Mouse (Mus musculus) heart, embryonic 12.5 days (tissue): ENCODE measurements around the gene Npsr1. TPM values are rescaled to one million over a fixed set of nuclear protein-coding genes. Genes with fewer than 3 reads are reported as not detected.

Experiments used
- ATAC-seq: fragments of 200-750 bp; cut with Nextera tagmentation; 2 replicates; pipeline ENCODE4 v1.8.0; 2017; ENCODE audit warnings: moderate TSS enrichment, moderate library complexity; ENCODE audit not compliant: insufficient number of reproducible peaks, low FRiP score
- H3K27ac ChIP-seq: fragments of 300-500 bp; sonication (generic); 2 replicates; pipeline ENCODE4 v1.5.1; 2016; ENCODE audit warnings: mild to moderate bottlenecking, moderate library complexity; ENCODE audit not compliant: poor library complexity, severe bottlenecking
- H3K27me3 ChIP-seq: fragments of 300-500 bp; sonication (generic); replicated peaks from 2 replicates; pipeline ENCODE4 v1.6.1; 2016; ENCODE audit warnings: mild to moderate bottlenecking, moderate library complexity
- H3K36me3 ChIP-seq: fragments of 300-500 bp; sonication (generic); 2 replicates; pipeline ENCODE4 v1.6.1; 2016; ENCODE audit warnings: mild to moderate bottlenecking, moderate library complexity
- H3K4me1 ChIP-seq: fragments of 300-500 bp; sonication (generic); replicated peaks from 2 replicates; pipeline ENCODE4 v1.6.1; 2016; ENCODE audit warnings: mild to moderate bottlenecking
- H3K4me2 ChIP-seq: fragments of 300-500 bp; sonication (generic); 2 replicates; pipeline ENCODE4 v1.6.1; 2016; ENCODE audit warnings: mild to moderate bottlenecking, moderate library complexity
- H3K4me3 ChIP-seq: fragments of 300-500 bp; sonication (generic); 2 replicates; pipeline ENCODE4 v1.5.1; 2016; ENCODE audit warnings: mild to moderate bottlenecking
- H3K9ac ChIP-seq: fragments of 300-500 bp; sonication (generic); 2 replicates; pipeline ENCODE4 v1.6.1; 2016; ENCODE audit warnings: mild to moderate bottlenecking, moderate library complexity
- H3K9me3 ChIP-seq: fragments of 300-500 bp; sonication (generic); replicated peaks from 2 replicates; pipeline ENCODE4 v1.6.1; 2016; ENCODE audit warnings: mild to moderate bottlenecking, moderate library complexity
- WGBS: fragments of 180-500 bp; shearing (Covaris S2); methylation state at CpG from one replicate; pipeline ENCODE4 v1.1.7; 2016; 5-methylcytosine and 5-hydroxymethylcytosine counted together
- polyA plus RNA-seq: library from polyadenylated mRNA; unstranded; fragments of >200 nt; fragmentation: Nextera tagmentation; extraction: Ambion mirVana; gene quantifications from 2 replicates; pipeline ENCODE4 v1.2.1, GENCODE M21; 2016

Npsr1 gene
- polyA plus RNA-seq, 1 experiment from 2014 or later, result not detected

- Histone ChIP-seq H3K9ac (no peak overlapping the region), H3K27ac (no peak overlapping the region), H3K9me3 (no peaks in the 10 kb centered on the region), H3K27me3 (no peaks in the 10 kb centered on the region), H3K4me2 (no peak overlapping the region), H3K4me3 (no peak overlapping the region), H3K36me3 (no peaks in the 10 kb centered on the region), H3K4me1 (no peaks in the 10 kb centered on the region)
- 82% methylated on average over 1 of the region's 1 CpGs for WGBS
- ATAC-seq, result no peak
These were observed 138.7 kb downstream of the Npsr1 start for GRCm38 (mm10) chr9:24236461-24236860.

- no peaks in the 10 kb centered on the region for H3K36me3 ChIP-seq
- ATAC-seq, result no peak
- H3K9ac ChIP-seq, result no peak overlapping the region
- no peak overlapping the region for H3K4me3 ChIP-seq
- no peaks in the 10 kb centered on the region for H3K4me1 ChIP-seq
- H3K4me2 ChIP-seq, result no peak overlapping the region
- no peaks in the 10 kb centered on the region for H3K27me3 ChIP-seq
- H3K9me3 ChIP-seq, result no peaks in the 10 kb centered on the region
- H3K27ac ChIP-seq, result no peak overlapping the region
These were observed 149.8 kb downstream of the Npsr1 start for GRCm38 (mm10) chr9:24247557-24247956.

GRCm38 (mm10) chr9:24254236-24254635 lies 156.4 kb downstream of the Npsr1 start:
- H3K36me3 ChIP-seq, result no peaks in the 10 kb centered on the region
- H3K4me3 ChIP-seq, result no peak overlapping the region
- no peaks in the 10 kb centered on the region for H3K4me1 ChIP-seq
- no peak for ATAC-seq
- H3K4me2 ChIP-seq, result no peak overlapping the region
- no peaks in the 10 kb centered on the region for H3K27me3 ChIP-seq
- no peaks in the 10 kb centered on the region for H3K9me3 ChIP-seq
- WGBS, result 18% methylated on average over 8 of the region's 8 CpGs
- H3K27ac ChIP-seq, result no peak overlapping the region
- H3K9ac ChIP-seq, result no peak overlapping the region

GRCm38 (mm10) chr9:24280498-24281287 lies 182.9 kb downstream of the Npsr1 start:
- Histone ChIP-seq H3K4me1 (0 out of 2 replicates have a peak, but pooled peaks cover 2% of the 10 kb centered on the region), H3K27me3 (no peaks in the 10 kb centered on the region), H3K9me3 (0 out of 2 replicates have a peak, but pooled peaks cover 3% of the 10 kb centered on the region), H3K27ac (no peak overlapping the region), H3K9ac (no peak overlapping the region), H3K4me3 (no peak overlapping the region), H3K36me3 (no peaks in the 10 kb centered on the region), H3K4me2 (no peak overlapping the region)
- ATAC-seq, result peak; percentile 84
- WGBS, result 86% methylated on average over 2 of the region's 2 CpGs

- Histone ChIP-seq H3K4me3 (no peak overlapping the region), H3K27ac (no peak overlapping the region), H3K9ac (no peak overlapping the region), H3K4me2 (no peak overlapping the region), H3K36me3 (no peaks in the 10 kb centered on the region), H3K4me1 (0 out of 2 replicates have a peak, but pooled peaks cover 2% of the 10 kb centered on the region), H3K27me3 (no peaks in the 10 kb centered on the region), H3K9me3 (no peaks in the 10 kb centered on the region)
- ATAC-seq, result no peak
- 73% methylated on average over 3 of the region's 3 CpGs for WGBS
These were observed 184.8 kb downstream of the Npsr1 start for GRCm38 (mm10) chr9:24282617-24283016.

GRCm38 (mm10) chr9:24283071-24283470 lies 185.3 kb downstream of the Npsr1 start:
- no peaks in the 10 kb centered on the region for H3K36me3 ChIP-seq
- H3K9me3 ChIP-seq, result no peaks in the 10 kb centered on the region
- no peak for ATAC-seq
- 0 out of 2 replicates have a peak, but pooled peaks cover 2% of the 10 kb centered on the region for H3K4me1 ChIP-seq
- H3K27me3 ChIP-seq, result no peaks in the 10 kb centered on the region
- no peak overlapping the region for H3K27ac ChIP-seq
- 44% methylated on average over 2 of the region's 2 CpGs for WGBS
- no peak overlapping the region for H3K4me3 ChIP-seq
- H3K4me2 ChIP-seq, result no peak overlapping the region
- no peak overlapping the region for H3K9ac ChIP-seq

- no peak overlapping the region for H3K4me2 ChIP-seq
- no peaks in the 10 kb centered on the region for H3K27me3 ChIP-seq
- H3K9ac ChIP-seq, result no peak overlapping the region
- H3K4me3 ChIP-seq, result no peak overlapping the region
- no peak for ATAC-seq
- H3K27ac ChIP-seq, result no peak overlapping the region
- H3K9me3 ChIP-seq, result no peaks in the 10 kb centered on the region
- no peaks in the 10 kb centered on the region for H3K36me3 ChIP-seq
- 0 out of 2 replicates have a peak, but pooled peaks cover 2% of the 10 kb centered on the region for H3K4me1 ChIP-seq
These were observed 185.7 kb downstream of the Npsr1 start for GRCm38 (mm10) chr9:24283536-24283935.

GRCm38 (mm10) chr9:24284239-24285084 lies 186.7 kb downstream of the Npsr1 start:
- H3K4me2 ChIP-seq, result no peak overlapping the region
- no peaks in the 10 kb centered on the region for H3K36me3 ChIP-seq
- H3K27ac ChIP-seq, result no peak overlapping the region
- no peak overlapping the region for H3K4me3 ChIP-seq
- H3K4me1 ChIP-seq, result 0 out of 2 replicates have a peak, but pooled peaks cover 2% of the 10 kb centered on the region
- no peaks in the 10 kb centered on the region for H3K9me3 ChIP-seq
- H3K9ac ChIP-seq, result no peak overlapping the region
- no peaks in the 10 kb centered on the region for H3K27me3 ChIP-seq
- 80% methylated on average over 5 of the region's 5 CpGs for WGBS
- no peak for ATAC-seq

GRCm38 (mm10) chr9:24285419-24285818 lies 187.6 kb downstream of the Npsr1 start:
- Histone ChIP-seq H3K9ac (no peak overlapping the region), H3K27ac (no peak overlapping the region), H3K4me1 (0 out of 2 replicates have a peak, but pooled peaks cover 2% of the 10 kb centered on the region), H3K4me2 (no peak overlapping the region), H3K27me3 (no peaks in the 10 kb centered on the region), H3K9me3 (no peaks in the 10 kb centered on the region), H3K36me3 (no peaks in the 10 kb centered on the region), H3K4me3 (no peak overlapping the region)
- no peak for ATAC-seq
- 82% methylated on average over 5 of the region's 5 CpGs for WGBS

- Histone ChIP-seq H3K27ac (no peak overlapping the region), H3K9ac (no peak overlapping the region), H3K36me3 (no peaks in the 10 kb centered on the region), H3K9me3 (no peaks in the 10 kb centered on the region), H3K4me3 (no peak overlapping the region), H3K4me1 (peaks cover 3% of the 10 kb centered on the region; the same call in 1 of the 2 replicates), H3K4me2 (no peak overlapping the region), H3K27me3 (no peaks in the 10 kb centered on the region)
- ATAC-seq, result no peak
- 28% methylated on average over 6 of the region's 6 CpGs for WGBS
These were observed 193.6 kb downstream of the Npsr1 start for GRCm38 (mm10) chr9:24291385-24291784.

- ATAC-seq, result no peak
- H3K36me3 ChIP-seq, result no peaks in the 10 kb centered on the region
- no peak overlapping the region for H3K4me3 ChIP-seq
- H3K9ac ChIP-seq, result no peak overlapping the region
- H3K9me3 ChIP-seq, result no peaks in the 10 kb centered on the region
- no peaks in the 10 kb centered on the region for H3K27me3 ChIP-seq
- peaks cover 3% of the 10 kb centered on the region; the same call in 1 of the 2 replicates for H3K4me1 ChIP-seq
- no peak overlapping the region for H3K27ac ChIP-seq
- no peak overlapping the region for H3K4me2 ChIP-seq
- 71% methylated on average over 12 of the region's 12 CpGs for WGBS
These were observed 195.6 kb downstream of the Npsr1 start for GRCm38 (mm10) chr9:24293252-24293959.
